Mouse (Mus musculus): ENCODE data around the gene Erich3. TPM values are rescaled to one million over a fixed set of nuclear protein-coding genes. Genes with fewer than 3 reads are reported as not detected.

Gene Erich3
- polyA plus RNA-seq, 1 experiment from 2014 or later: 0.58 TPM

DNA sequence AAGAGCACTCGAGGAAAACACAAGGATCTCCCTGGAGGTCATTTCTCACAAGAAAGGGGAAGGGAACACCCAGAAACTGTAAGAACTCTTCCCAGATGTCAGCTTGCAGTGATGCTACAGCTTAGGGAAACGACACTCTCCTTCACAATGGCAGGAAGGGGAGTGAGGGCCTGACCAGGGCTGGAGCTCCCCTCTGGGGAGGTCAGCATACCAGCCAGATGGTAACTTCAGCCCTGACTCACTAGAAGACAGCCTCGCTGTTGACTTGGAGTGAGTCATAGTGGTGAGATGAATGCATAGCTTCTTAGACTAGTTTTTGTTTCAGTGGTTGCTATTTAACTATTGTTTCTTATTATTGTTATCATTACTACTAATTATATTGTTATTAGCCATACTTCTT lies 90.8 kb downstream of the Erich3 start:
- H3K27me3 ChIP-seq (ENCODE audit: low read depth, poor library complexity, severe bottlenecking): no peaks in the 10 kb centered on the region
- no peaks in the 10 kb centered on the region for H3K9me3 ChIP-seq (replicated peaks)
- H3K4me1 ChIP-seq: peaks cover 4% of the 10 kb centered on the region; the same call in 1 of the 2 replicates
- no peak for DNase-seq (ENCODE audit: low spot score)
- H3K36me3 ChIP-seq: no peaks in the 10 kb centered on the region
- H3K4me3 ChIP-seq: no peak overlapping the region
- 55% methylated on average over 3 of the region's 3 CpGs for WGBS
- H3K27ac ChIP-seq (replicated peaks): no peak overlapping the region

DNA sequence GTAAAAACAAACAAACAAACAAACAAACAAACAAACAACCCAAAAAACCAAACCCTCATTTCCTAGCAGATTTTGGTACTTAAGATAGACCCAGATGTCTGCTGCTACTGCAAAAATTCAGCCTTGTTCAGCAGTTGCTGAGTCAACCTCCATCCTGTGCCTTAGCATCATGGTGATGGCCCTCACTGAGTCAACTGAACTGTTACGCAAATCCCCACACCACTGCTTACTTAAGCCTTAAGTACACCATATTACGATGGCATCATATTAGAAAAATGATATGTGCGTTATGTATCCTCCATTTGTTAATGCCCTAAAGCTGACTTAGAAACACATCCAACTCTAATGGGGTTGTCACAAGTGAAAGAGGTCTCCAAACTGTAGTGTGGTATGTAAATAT lies 91.6 kb downstream of the Erich3 start:
- 95% methylated on average over 3 of the region's 3 CpGs for WGBS

DNA sequence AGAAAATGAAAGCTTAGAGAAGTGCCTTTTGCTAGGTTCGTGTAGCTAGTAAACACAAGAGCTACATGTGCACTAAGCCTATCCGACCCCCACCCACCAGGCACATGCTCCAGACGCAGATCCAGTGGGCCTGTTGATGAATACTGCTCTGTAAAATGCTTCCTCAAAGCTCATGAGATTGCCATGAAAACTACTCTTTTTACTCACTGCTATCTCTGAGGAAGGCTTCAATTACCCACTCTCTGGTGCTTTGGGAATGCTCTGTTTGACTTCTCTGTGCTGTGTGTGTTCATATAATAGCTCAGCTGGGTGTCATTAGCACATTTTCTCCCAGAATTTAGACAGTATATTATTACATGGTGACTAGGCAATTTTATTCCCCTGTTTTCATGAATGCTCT lies 94.4 kb downstream of the Erich3 start:
- no peaks in the 10 kb centered on the region for H3K36me3 ChIP-seq
- 68% methylated on average over 3 of the region's 3 CpGs for WGBS
- H3K27me3 ChIP-seq (ENCODE audit: low read depth, poor library complexity, severe bottlenecking): no peaks in the 10 kb centered on the region
- DNase-seq (ENCODE audit: low spot score): no peak
- H3K27ac ChIP-seq (replicated peaks): no peak overlapping the region
- H3K9me3 ChIP-seq (replicated peaks): no peaks in the 10 kb centered on the region
- H3K4me1 ChIP-seq: peaks cover 4% of the 10 kb centered on the region; the same call in 1 of the 2 replicates
- H3K4me3 ChIP-seq: no peak overlapping the region

More for the DNA sequence above, 91.6 kb downstream of the Erich3 start:
- DNase-seq (ENCODE audit: low spot score): no peak
- no peak overlapping the region for H3K4me3 ChIP-seq
- no peaks in the 10 kb centered on the region for H3K27me3 ChIP-seq (ENCODE audit: low read depth, poor library complexity, severe bottlenecking)
- H3K36me3 ChIP-seq: no peaks in the 10 kb centered on the region
- no peak overlapping the region for H3K27ac ChIP-seq (replicated peaks)
- peaks cover 4% of the 10 kb centered on the region; the same call in 1 of the 2 replicates for H3K4me1 ChIP-seq
- H3K9me3 ChIP-seq (replicated peaks): no peaks in the 10 kb centered on the region

DNA sequence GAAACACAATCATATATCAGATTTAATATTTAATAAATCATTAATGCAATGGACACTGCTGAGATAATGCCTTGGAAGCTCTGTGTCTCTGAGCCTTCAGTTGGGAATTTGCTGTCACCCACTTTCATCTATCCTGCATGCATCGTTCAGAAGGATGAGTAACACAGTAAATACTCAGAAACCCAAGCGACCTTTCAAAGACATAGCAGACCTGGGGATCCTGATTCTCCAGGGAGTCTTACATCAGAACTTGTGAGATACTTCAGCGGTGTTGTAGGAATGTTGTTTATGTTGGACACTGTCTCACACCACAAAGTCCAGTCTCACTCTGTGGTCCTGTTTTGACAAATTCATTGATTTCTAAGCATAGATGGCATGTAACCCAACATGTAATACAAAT lies 97.4 kb downstream of the Erich3 start:
- no peak for DNase-seq (ENCODE audit: low spot score)
- Histone ChIP-seq H3K27ac (replicated peaks) (no peak overlapping the region), H3K36me3 (no peaks in the 10 kb centered on the region), H3K4me3 (no peak overlapping the region), H3K9me3 (replicated peaks) (no peaks in the 10 kb centered on the region), H3K27me3 (ENCODE audit: low read depth, poor library complexity, severe bottlenecking) (no peaks in the 10 kb centered on the region), H3K4me1 (no peaks in the 10 kb centered on the region)
- WGBS: 85% methylated on average over 3 of the region's 3 CpGs

DNA sequence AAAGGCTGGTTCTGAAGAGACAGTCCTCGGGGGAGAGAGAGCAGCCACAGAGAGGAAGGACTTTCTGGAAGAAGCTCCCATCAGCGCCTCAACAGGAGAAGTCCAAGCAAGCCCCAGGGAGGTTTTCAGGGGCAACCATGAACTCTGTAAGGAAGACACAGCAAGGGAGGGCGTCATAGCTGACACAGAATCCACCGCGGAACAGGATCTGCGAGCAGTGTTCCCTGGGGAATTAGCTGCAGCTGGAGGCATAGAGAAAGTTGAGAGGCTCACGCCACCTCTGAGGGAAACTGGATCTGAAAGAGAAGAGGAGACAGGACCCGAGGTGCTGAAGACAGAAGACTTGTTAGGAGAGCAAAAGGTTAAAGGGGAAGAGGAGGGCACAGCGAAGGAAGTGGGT lies 99.7 kb downstream of the Erich3 start:
- WGBS: 63% methylated on average over 9 of the region's 9 CpGs
- DNase-seq (ENCODE audit: low spot score): no peak
- no peaks in the 10 kb centered on the region for H3K9me3 ChIP-seq (replicated peaks)
- H3K4me1 ChIP-seq: no peaks in the 10 kb centered on the region
- no peak overlapping the region for H3K27ac ChIP-seq (replicated peaks)
- no peaks in the 10 kb centered on the region for H3K27me3 ChIP-seq (ENCODE audit: low read depth, poor library complexity, severe bottlenecking)
- H3K36me3 ChIP-seq: no peaks in the 10 kb centered on the region
- no peak overlapping the region for H3K4me3 ChIP-seq

DNA sequence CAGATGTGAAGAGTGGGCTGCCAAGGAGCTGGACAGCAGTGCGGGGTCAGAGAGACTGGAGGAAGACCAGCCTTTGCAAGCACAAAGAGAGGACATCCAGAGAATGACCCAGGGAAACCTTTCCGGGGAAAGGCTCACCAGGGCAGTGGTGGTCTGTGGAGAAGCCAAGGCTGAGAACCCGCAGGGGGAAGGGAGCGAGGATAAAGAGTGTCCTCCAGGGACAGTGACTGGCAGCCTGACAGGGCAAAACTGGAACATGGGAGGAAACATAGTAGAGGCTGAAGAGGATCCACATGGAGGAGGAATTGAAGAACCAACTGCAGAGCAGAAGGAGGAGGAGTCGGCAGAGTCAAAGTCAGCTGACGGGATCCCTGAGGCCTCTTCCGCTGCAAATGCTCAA lies 100.5 kb downstream of the Erich3 start:
- H3K4me1 ChIP-seq: no peaks in the 10 kb centered on the region
- WGBS: 82% methylated on average over 7 of the region's 7 CpGs

DNA sequence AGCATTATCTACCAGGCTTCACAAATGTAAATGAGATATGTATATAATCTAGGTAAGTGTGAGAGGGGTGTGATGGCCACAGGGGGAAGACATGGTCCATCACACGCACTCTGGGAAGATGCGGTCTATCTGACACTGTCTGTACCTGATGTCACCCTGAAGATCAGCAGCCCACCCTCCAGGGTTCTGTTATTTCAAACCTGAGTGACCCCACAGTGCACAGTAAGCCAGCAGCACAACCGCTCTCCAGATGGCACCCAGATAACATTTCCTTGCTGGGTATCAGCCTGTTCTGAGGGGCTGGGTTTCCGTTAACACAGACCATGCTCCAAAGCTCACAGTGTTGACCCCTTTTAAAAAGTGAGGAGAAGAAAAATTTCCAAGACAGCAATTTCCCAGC lies 102.7 kb downstream of the Erich3 start:
- Histone ChIP-seq H3K4me1 (no peaks in the 10 kb centered on the region), H3K4me3 (no peak overlapping the region), H3K27me3 (ENCODE audit: low read depth, poor library complexity, severe bottlenecking) (no peaks in the 10 kb centered on the region), H3K9me3 (replicated peaks) (no peaks in the 10 kb centered on the region), H3K36me3 (no peaks in the 10 kb centered on the region), H3K27ac (replicated peaks) (no peak overlapping the region)
- 83% methylated on average over 4 of the region's 4 CpGs for WGBS
- no peak for DNase-seq (ENCODE audit: low spot score)

More for the DNA sequence above, 100.5 kb downstream of the Erich3 start:
- no peak for DNase-seq (ENCODE audit: low spot score)
- Histone ChIP-seq H3K27me3 (ENCODE audit: low read depth, poor library complexity, severe bottlenecking) (no peaks in the 10 kb centered on the region), H3K27ac (replicated peaks) (no peak overlapping the region), H3K9me3 (replicated peaks) (no peaks in the 10 kb centered on the region), H3K36me3 (no peaks in the 10 kb centered on the region), H3K4me3 (no peak overlapping the region)

DNA sequence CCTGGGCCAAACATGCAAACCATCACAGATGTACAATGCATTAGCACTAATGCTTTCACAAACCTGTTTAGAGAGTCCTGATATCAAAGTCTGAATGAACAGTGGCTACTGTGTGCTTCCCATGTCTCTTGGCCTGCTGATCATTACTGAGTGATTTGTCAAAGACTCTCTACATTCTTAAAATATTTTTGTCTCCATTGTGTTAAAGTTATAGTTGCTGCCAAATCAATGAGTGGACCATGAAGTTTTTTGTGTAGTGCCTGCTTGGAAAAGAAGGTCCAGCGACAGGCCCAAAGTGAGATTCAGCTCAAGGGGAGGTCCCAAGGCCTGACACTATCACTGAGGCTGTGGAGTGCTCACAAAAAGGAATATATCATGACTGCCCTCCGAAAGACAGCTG lies 108.0 kb downstream of the Erich3 start:
- no peak for DNase-seq (ENCODE audit: low spot score)
- no peak overlapping the region for H3K27ac ChIP-seq (replicated peaks)
- H3K4me1 ChIP-seq: no peaks in the 10 kb centered on the region
- H3K36me3 ChIP-seq: no peaks in the 10 kb centered on the region
- WGBS: 93% methylated on average over 2 of the region's 2 CpGs
- no peaks in the 10 kb centered on the region for H3K9me3 ChIP-seq (replicated peaks)
- H3K27me3 ChIP-seq (ENCODE audit: low read depth, poor library complexity, severe bottlenecking): no peaks in the 10 kb centered on the region
- H3K4me3 ChIP-seq: no peak overlapping the region

DNA sequence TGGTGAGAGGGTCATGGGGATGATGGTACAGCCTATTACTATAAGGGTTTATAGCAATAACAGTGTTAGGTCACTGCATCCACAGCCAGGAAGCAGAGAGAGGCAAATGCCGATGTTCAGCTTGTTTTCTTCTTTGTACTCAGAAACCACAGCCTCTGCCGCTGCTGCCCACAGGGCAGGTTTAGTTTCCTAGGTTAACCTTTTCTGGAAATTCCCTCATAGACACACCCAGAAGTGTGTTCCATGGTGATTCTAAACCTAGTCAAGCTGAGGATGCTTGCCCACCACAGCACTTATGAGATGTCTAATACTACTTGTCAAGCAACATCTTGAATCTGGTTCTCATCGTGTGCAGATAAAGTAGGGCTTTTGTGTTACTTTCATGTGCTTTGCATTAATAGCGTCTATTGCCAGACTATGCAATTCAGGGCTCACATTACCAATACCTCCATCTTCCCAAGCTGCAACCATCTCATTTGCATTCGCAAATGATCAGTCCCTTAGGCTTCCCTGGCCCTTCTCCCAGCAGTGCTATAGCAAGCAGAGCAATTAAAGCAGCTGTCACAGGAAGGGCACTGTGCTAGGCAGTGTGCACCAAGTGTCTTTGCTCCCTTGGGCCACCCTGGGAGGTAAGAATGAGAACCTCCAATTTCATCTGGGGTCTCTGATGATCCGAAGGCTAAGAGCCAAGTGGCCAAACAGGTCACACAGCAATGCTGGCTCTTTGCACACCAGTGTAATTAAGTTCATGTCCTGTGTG lies 115.4 kb downstream of the Erich3 start:
- Histone ChIP-seq H3K27me3 (ENCODE audit: low read depth, poor library complexity, severe bottlenecking) (no peaks in the 10 kb centered on the region), H3K9me3 (replicated peaks) (no peaks in the 10 kb centered on the region), H3K4me1 (peaks cover 12% of the 10 kb centered on the region; the same call in 1 of the 2 replicates), H3K4me3 (no peak overlapping the region), H3K27ac (replicated peaks) (no peak overlapping the region), H3K36me3 (no peaks in the 10 kb centered on the region)
- 75% methylated on average over 6 of the region's 6 CpGs for WGBS
- DNase-seq (ENCODE audit: low spot score): no peak

DNA sequence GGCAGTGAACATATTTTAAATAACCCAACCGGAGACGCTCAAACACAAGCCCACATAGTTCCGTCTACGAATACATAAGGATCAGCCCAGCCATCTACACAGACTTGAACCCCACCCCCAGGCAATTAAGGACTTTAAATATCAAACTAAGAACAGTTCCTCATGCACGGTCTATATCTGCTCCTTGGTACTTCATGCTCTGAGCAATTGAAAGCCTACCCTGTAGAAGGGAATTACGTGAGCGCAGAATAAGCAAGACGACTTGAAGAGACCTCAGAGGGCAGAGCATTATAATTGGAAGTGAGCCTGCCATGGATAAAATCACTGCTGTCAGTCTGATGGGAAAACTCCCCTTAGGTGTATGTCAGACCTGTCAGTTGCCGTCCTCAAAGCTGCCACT lies 122.7 kb downstream of the Erich3 start:
- no peaks in the 10 kb centered on the region for H3K27me3 ChIP-seq (ENCODE audit: low read depth, poor library complexity, severe bottlenecking)
- H3K36me3 ChIP-seq: no peaks in the 10 kb centered on the region
- no peak overlapping the region for H3K4me3 ChIP-seq
- no peak for DNase-seq (ENCODE audit: low spot score)
- no peak overlapping the region for H3K27ac ChIP-seq (replicated peaks)
- H3K4me1 ChIP-seq: 0 out of 2 replicates have a peak, but pooled peaks cover 3% of the 10 kb centered on the region
- H3K9me3 ChIP-seq (replicated peaks): no peaks in the 10 kb centered on the region
- 94% methylated on average over 9 of the region's 9 CpGs for WGBS

DNA sequence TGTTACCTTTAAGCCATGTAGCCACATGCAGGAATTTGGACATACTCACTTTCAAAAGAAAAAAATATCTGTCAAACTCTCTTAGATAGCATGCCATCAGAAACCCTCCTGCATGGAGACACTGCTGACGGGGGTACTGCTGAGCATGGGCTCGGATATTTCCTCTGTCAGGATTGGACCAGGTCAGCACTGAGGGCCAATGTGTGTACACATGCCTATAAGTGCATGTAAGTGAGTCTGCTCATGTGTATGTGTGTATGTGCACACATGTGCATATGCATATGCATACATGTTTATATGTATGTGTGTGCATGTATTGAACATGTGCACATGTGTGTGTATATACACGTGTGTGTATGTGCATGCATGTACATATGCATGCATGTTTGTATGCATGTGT lies 124.0 kb downstream of the Erich3 start:
- Histone ChIP-seq H3K27me3 (ENCODE audit: low read depth, poor library complexity, severe bottlenecking) (no peaks in the 10 kb centered on the region), H3K9me3 (replicated peaks) (no peaks in the 10 kb centered on the region)
- 84% methylated on average over 3 of the region's 3 CpGs for WGBS

DNA sequence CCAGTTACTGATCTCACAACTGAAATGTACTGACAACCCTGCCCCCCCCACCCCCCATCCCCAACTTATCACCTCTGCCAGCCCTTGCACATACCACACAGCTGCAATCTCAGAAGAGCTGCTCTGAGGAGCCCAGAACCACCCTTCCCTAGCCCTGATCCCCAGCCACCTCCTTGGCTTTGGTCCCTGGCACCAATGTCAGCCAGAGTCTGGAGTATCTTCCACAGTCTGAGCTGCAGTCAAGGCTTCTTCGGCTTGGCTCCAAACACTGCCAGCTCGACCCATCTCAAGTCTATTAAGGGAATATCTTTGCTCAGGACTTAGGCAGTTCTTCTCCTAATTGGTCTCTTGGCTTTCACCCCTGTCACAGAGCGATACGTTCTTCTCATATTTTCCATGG lies 129.9 kb downstream of the Erich3 start:
- no peak overlapping the region for H3K27ac ChIP-seq (replicated peaks)
- WGBS: 92% methylated on average over 4 of the region's 4 CpGs
- H3K4me3 ChIP-seq: no peak overlapping the region
- no peaks in the 10 kb centered on the region for H3K36me3 ChIP-seq
- H3K27me3 ChIP-seq (ENCODE audit: low read depth, poor library complexity, severe bottlenecking): no peaks in the 10 kb centered on the region
- no peaks in the 10 kb centered on the region for H3K9me3 ChIP-seq (replicated peaks)
- no peaks in the 10 kb centered on the region for H3K4me1 ChIP-seq
- DNase-seq (ENCODE audit: low spot score): no peak

More for the DNA sequence above, 124.0 kb downstream of the Erich3 start:
- no peak for DNase-seq (ENCODE audit: low spot score)
- H3K4me1 ChIP-seq: 0 out of 2 replicates have a peak, but pooled peaks cover 3% of the 10 kb centered on the region
- H3K27ac ChIP-seq (replicated peaks): no peak overlapping the region
- H3K4me3 ChIP-seq: no peak overlapping the region
- no peaks in the 10 kb centered on the region for H3K36me3 ChIP-seq

DNA sequence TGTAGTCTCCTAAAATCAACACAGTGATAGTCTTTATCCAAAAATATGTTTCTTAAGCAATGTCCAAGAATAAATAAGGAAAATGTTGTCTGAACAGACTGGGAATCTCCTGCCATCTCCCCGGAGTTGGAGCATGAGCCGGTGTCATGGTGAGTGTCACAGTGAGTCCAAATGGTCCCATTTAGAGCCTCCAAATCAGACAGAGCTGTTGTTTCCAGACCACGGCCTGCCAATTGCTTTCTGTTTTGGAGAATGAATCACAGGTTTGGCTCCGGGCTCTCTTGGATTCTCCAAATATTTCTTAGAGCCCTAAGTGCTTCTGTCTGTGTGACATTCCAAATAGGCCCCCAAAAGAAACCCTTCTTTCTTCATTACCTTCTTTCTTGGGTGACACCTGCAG lies 135.1 kb downstream of the Erich3 start:
- Histone ChIP-seq H3K9me3 (replicated peaks) (no peaks in the 10 kb centered on the region), H3K36me3 (no peaks in the 10 kb centered on the region), H3K27ac (replicated peaks) (no peak overlapping the region), H3K4me1 (no peaks in the 10 kb centered on the region), H3K27me3 (ENCODE audit: low read depth, poor library complexity, severe bottlenecking) (no peaks in the 10 kb centered on the region), H3K4me3 (no peak overlapping the region)
- DNase-seq (ENCODE audit: low spot score): no peak
- 88% methylated on average over 4 of the region's 4 CpGs for WGBS
